Mouse (Mus musculus): Measurements from ENCODE around the gene Kif18a. TPM values are rescaled to one million over a fixed set of nuclear protein-coding genes. Genes with fewer than 3 reads are reported as not detected.

Gene Kif18a
- 1.9 and 3.8 TPM in 2 replicates for total RNA-seq (2021)
- long read RNA-seq, partial matches to known transcripts, result 1 of 3 reads
- long read RNA-seq, other reads (novel, unspliced or antisense), result 0 of 3 reads

- DNase-seq, result peak; percentile 95
Observed at GRCm38 (mm10) chr2:109280600-109281340, at the start of gene Kif18a, which contains the start of gene Mettl15. Kif18a (plus strand) TSS chr2:109280738. Mettl15 (minus strand) TSS chr2:109280748.

- no peak for DNase-seq
Observed at GRCm38 (mm10) chr2:109233876-109234275, 46.7 kb upstream of the Kif18a start.

GRCm38 (mm10) chr2:109235741-109236140 lies 44.8 kb upstream of the Kif18a start:
- no peak for DNase-seq

GRCm38 (mm10) chr2:109241947-109242346 lies 38.6 kb upstream of the Kif18a start:
- peak; percentile 32 for DNase-seq

GRCm38 (mm10) chr2:109262779-109263178 lies 17.8 kb upstream of the Kif18a start:
- no peak for DNase-seq

- DNase-seq, result no peak
Observed at GRCm38 (mm10) chr2:109273098-109273497, 7.4 kb upstream of the Kif18a start.

- DNase-seq, result no peak
Observed at GRCm38 (mm10) chr2:109277593-109277992, 2.9 kb upstream of the Kif18a start.

GRCm38 (mm10) chr2:109278036-109278435 lies 2.5 kb upstream of the Kif18a start:
- DNase-seq, result peak; percentile 50

- DNase-seq, result no peak
Observed at GRCm38 (mm10) chr2:109280272-109280599, 302 bp upstream of the Kif18a start.

GRCm38 (mm10) chr2:109281341-109281690 lies 778 bp downstream of the Kif18a start:
- no peak for DNase-seq

- no peak for DNase-seq
Observed at GRCm38 (mm10) chr2:109284121-109284520, 3.6 kb downstream of the Kif18a start.

GRCm38 (mm10) chr2:109289327-109289726 lies 8.8 kb downstream of the Kif18a start:
- DNase-seq, result no peak

GRCm38 (mm10) chr2:109296264-109296663 lies 15.7 kb downstream of the Kif18a start:
- no peak for DNase-seq

- no peak for DNase-seq
Observed at GRCm38 (mm10) chr2:109298160-109298559, 17.6 kb downstream of the Kif18a start.

- DNase-seq, result no peak
Observed at GRCm38 (mm10) chr2:109302234-109302633, 21.7 kb downstream of the Kif18a start.

GRCm38 (mm10) chr2:109303638-109304037 lies 23.1 kb downstream of the Kif18a start:
- DNase-seq, result no peak

GRCm38 (mm10) chr2:109311369-109311768 lies 30.8 kb downstream of the Kif18a start:
- no peak for DNase-seq

GRCm38 (mm10) chr2:109331807-109332206 lies 51.3 kb downstream of the Kif18a start:
- DNase-seq, result no peak

- no peak for DNase-seq
Observed at GRCm38 (mm10) chr2:109334237-109334636, 53.7 kb downstream of the Kif18a start.

- DNase-seq, result no peak
Observed at GRCm38 (mm10) chr2:109335765-109336164, 55.2 kb downstream of the Kif18a start.

- no peak for DNase-seq
Observed at GRCm38 (mm10) chr2:109345386-109345785, 64.8 kb downstream of the Kif18a start.

GRCm38 (mm10) chr2:109348742-109349141 lies 68.2 kb downstream of the Kif18a start:
- DNase-seq, result no peak

- DNase-seq, result no peak
Observed at GRCm38 (mm10) chr2:109358456-109359141, 78.1 kb downstream of the Kif18a start.

- DNase-seq, result no peak
Observed at GRCm38 (mm10) chr2:109365962-109366361, 85.4 kb downstream of the Kif18a start.

Data from adrenal gland, postnatal 25 days (tissue).